Mouse (Mus musculus) cerebellum, adult 2 months (tissue): ENCODE data around the gene Tnfaip3.

ENCODE experiments used
- CTCF ChIP-seq: fragments of 200-500 bp; IDR thresholded peaks from 2 replicates; pipeline ENCODE4 v1.5.1; 2011; ENCODE audit warnings: low read depth, mild to moderate bottlenecking, control low read depth, low read length, moderate library complexity, borderline replicate concordance; ENCODE audit not compliant: insufficient read depth
- POLR2A ChIP-seq: fragments of 200-500 bp; IDR thresholded peaks from 2 replicates; pipeline ENCODE4 v1.6.1; 2011; ENCODE audit warnings: low read length, control low read depth, borderline replicate concordance; ENCODE audit not compliant: insufficient read depth

DNA sequence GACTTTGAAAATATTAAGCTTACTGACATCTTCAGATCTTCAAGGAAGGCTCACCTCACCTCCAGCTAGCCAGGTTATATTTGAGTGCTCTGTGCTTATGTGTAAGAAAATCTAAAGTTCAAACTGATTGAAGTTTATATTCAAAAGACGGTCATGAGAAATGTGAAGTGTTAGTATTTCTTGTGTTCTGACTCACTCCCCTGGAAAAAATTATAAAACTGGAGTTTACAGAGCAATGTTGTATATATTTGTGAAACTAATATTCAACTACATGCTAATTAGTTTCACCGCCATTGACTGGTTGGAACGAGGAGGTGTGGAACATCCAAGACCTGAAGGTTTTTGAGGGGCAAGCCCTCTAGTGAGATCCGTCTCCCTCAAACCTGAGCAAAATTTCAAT is 22.5 kb downstream of the Tnfaip3 start:
- no peak for TF ChIP-seq POLR2A
- TF ChIP-seq CTCF: no peak
